Mouse (Mus musculus) hindbrain, embryonic 10.5 days (tissue): ENCODE data around the gene 1810010D01Rik. TPM values are rescaled to one million over a fixed set of nuclear protein-coding genes. Genes with fewer than 3 reads are reported as not detected.
A peak's percentile ranks its signal among the peaks of the same experiment; 100 is the strongest.

ENCODE experiments used
- DNase-seq: peaks from one replicate; pipeline ENCODE4 v3.0.0-alpha.2; 2017; ENCODE audit warnings: low spot score
- H3K27ac ChIP-seq: fragments of 300-500 bp; sonication (generic); 2 replicates; pipeline ENCODE4 v1.5.1; 2016; ENCODE audit warnings: mild to moderate bottlenecking, moderate library complexity
- H3K27me3 ChIP-seq: fragments of 300-500 bp; sonication (generic); 2 replicates; pipeline ENCODE4 v1.6.1; 2016; ENCODE audit warnings: mild to moderate bottlenecking; ENCODE audit not compliant: poor library complexity, insufficient read depth, severe bottlenecking
- H3K36me3 ChIP-seq: fragments of 300-500 bp; sonication (generic); 2 replicates; pipeline ENCODE4 v1.6.1; 2016; ENCODE audit warnings: mild to moderate bottlenecking, moderate library complexity
- H3K4me1 ChIP-seq: fragments of 300-500 bp; sonication (generic); replicated peaks from 2 replicates; pipeline ENCODE4 v1.6.1; 2016; ENCODE audit warnings: mild to moderate bottlenecking
- H3K4me3 ChIP-seq: fragments of 300-500 bp; sonication (generic); 2 replicates; pipeline ENCODE4 v1.5.1; 2016; ENCODE audit warnings: mild to moderate bottlenecking, moderate library complexity
- H3K9me3 ChIP-seq: fragments of 300-500 bp; sonication (generic); 2 replicates; pipeline ENCODE4 v1.6.1; 2016; ENCODE audit warnings: mild to moderate bottlenecking, moderate library complexity
- WGBS: fragments of 180-500 bp; shearing (Covaris S2); methylation state at CpG from one replicate; pipeline ENCODE4 v1.1.7; 2016; 5-methylcytosine and 5-hydroxymethylcytosine counted together
- polyA plus RNA-seq: library from polyadenylated mRNA; unstranded; fragments of >200 nt; fragmentation: Nextera tagmentation; extraction: Ambion mirVana; gene quantifications from 2 replicates; pipeline ENCODE4 v1.2.1, GENCODE M21; 2016

1810010D01Rik gene
- polyA plus RNA-seq = 0.19 and 0.37 TPM in 2 replicates

GRCm38 (mm10) chr7:145208006-145208405, at the start of gene 1810010D01Rik:
TSS of gene 1810010D01Rik (minus strand) at chr7:145208119.
- no peaks in the 10 kb centered on the region for H3K9me3 ChIP-seq
- peaks cover 14% of the 10 kb centered on the region for H3K27me3 ChIP-seq
- 75% methylated on average over 4 of the region's 4 CpGs for WGBS
- DNase-seq = no peak
- H3K4me3 ChIP-seq = no peak within 1 kb of the TSS
- H3K4me1 ChIP-seq = peaks cover 58% of the 10 kb centered on the region
- H3K27ac ChIP-seq = peak within 1 kb of the TSS; percentile 96
- no peaks in the 10 kb centered on the region for H3K36me3 ChIP-seq

- WGBS = 100% methylated on average over 1 of the region's 1 CpGs
- no peak for DNase-seq
- Histone ChIP-seq H3K4me1 (peaks cover 5% of the 10 kb centered on the region; the same call in 1 of the 2 replicates), H3K4me3 (no peak overlapping the region), H3K36me3 (peaks cover 32% of the 10 kb centered on the region), H3K27ac (no peak overlapping the region), H3K9me3 (no peaks in the 10 kb centered on the region), H3K27me3 (no peaks in the 10 kb centered on the region)
These were observed 48.2 kb upstream of the 1810010D01Rik start for GRCm38 (mm10) chr7:145256092-145256491.

- no peaks in the 10 kb centered on the region for H3K27me3 ChIP-seq
- DNase-seq = no peak
- H3K9me3 ChIP-seq = no peaks in the 10 kb centered on the region
- H3K27ac ChIP-seq = no peak overlapping the region
- peaks cover 27% of the 10 kb centered on the region for H3K36me3 ChIP-seq
- peaks cover 12% of the 10 kb centered on the region; the same call in 1 of the 2 replicates for H3K4me1 ChIP-seq
- 64% methylated on average over 3 of the region's 3 CpGs for WGBS
- no peak overlapping the region for H3K4me3 ChIP-seq
These were observed 46.2 kb upstream of the 1810010D01Rik start for GRCm38 (mm10) chr7:145253986-145254630.

GRCm38 (mm10) chr7:145252715-145253476, 45.0 kb upstream of the 1810010D01Rik start:
- DNase-seq = peak; percentile 81
- H3K36me3 ChIP-seq = peaks cover 27% of the 10 kb centered on the region
- no peak overlapping the region for H3K4me3 ChIP-seq
- peak overlapping the region; percentile 16; the same call in 1 of the 2 replicates for H3K27ac ChIP-seq
- H3K4me1 ChIP-seq = peaks cover 15% of the 10 kb centered on the region; the same call in 1 of the 2 replicates
- WGBS = 29% methylated on average over 8 of the region's 8 CpGs
- H3K9me3 ChIP-seq = no peaks in the 10 kb centered on the region
- H3K27me3 ChIP-seq = no peaks in the 10 kb centered on the region

GRCm38 (mm10) chr7:145250225-145250624, 42.3 kb upstream of the 1810010D01Rik start:
- H3K36me3 ChIP-seq = peaks cover 6% of the 10 kb centered on the region; the same call in 1 of the 2 replicates
- H3K4me1 ChIP-seq = peaks cover 15% of the 10 kb centered on the region; the same call in 1 of the 2 replicates
- no peak for DNase-seq
- H3K4me3 ChIP-seq = no peak overlapping the region
- 82% methylated on average over 9 of the region's 9 CpGs for WGBS
- H3K27me3 ChIP-seq = no peaks in the 10 kb centered on the region
- H3K27ac ChIP-seq = no peak overlapping the region
- H3K9me3 ChIP-seq = no peaks in the 10 kb centered on the region

GRCm38 (mm10) chr7:145248911-145249310, 41.0 kb upstream of the 1810010D01Rik start:
- peaks cover 15% of the 10 kb centered on the region; the same call in 1 of the 2 replicates for H3K4me1 ChIP-seq
- H3K27ac ChIP-seq = no peak overlapping the region
- no peak overlapping the region for H3K4me3 ChIP-seq
- DNase-seq = no peak
- H3K27me3 ChIP-seq = 0 out of 2 replicates have a peak, but pooled peaks cover 6% of the 10 kb centered on the region
- WGBS = 84% methylated on average over 2 of the region's 2 CpGs
- no peaks in the 10 kb centered on the region for H3K36me3 ChIP-seq
- no peaks in the 10 kb centered on the region for H3K9me3 ChIP-seq

GRCm38 (mm10) chr7:145242851-145243712, 35.2 kb upstream of the 1810010D01Rik start:
- peak; percentile 82 for DNase-seq
- Histone ChIP-seq H3K27ac (no peak overlapping the region), H3K36me3 (no peaks in the 10 kb centered on the region), H3K27me3 (peaks cover 20% of the 10 kb centered on the region), H3K9me3 (no peaks in the 10 kb centered on the region), H3K4me1 (peaks cover 12% of the 10 kb centered on the region), H3K4me3 (no peak overlapping the region)
- 17% methylated on average over 9 of the region's 9 CpGs for WGBS

GRCm38 (mm10) chr7:145242028-145242427, 34.1 kb upstream of the 1810010D01Rik start:
- Histone ChIP-seq H3K36me3 (no peaks in the 10 kb centered on the region), H3K27me3 (peaks cover 20% of the 10 kb centered on the region), H3K4me3 (no peak overlapping the region), H3K27ac (no peak overlapping the region), H3K9me3 (no peaks in the 10 kb centered on the region), H3K4me1 (peaks cover 12% of the 10 kb centered on the region)
- no peak for DNase-seq
- WGBS = 85% methylated on average over 9 of the region's 9 CpGs

GRCm38 (mm10) chr7:145240929-145241328, 33.0 kb upstream of the 1810010D01Rik start:
- Histone ChIP-seq H3K4me1 (peaks cover 12% of the 10 kb centered on the region), H3K27ac (no peak overlapping the region; the same call in 1 of the 2 replicates), H3K9me3 (no peaks in the 10 kb centered on the region), H3K36me3 (no peaks in the 10 kb centered on the region), H3K27me3 (peaks cover 20% of the 10 kb centered on the region), H3K4me3 (no peak overlapping the region)
- WGBS = 85% methylated on average over 4 of the region's 4 CpGs
- DNase-seq = no peak

GRCm38 (mm10) chr7:145239736-145240505, 32.0 kb upstream of the 1810010D01Rik start:
- no peak overlapping the region for H3K4me3 ChIP-seq
- no peak for DNase-seq
- no peaks in the 10 kb centered on the region for H3K9me3 ChIP-seq
- H3K36me3 ChIP-seq = no peaks in the 10 kb centered on the region
- peaks cover 12% of the 10 kb centered on the region for H3K4me1 ChIP-seq
- H3K27ac ChIP-seq = peak overlapping the region; percentile 35; the same call in 1 of the 2 replicates
- peaks cover 20% of the 10 kb centered on the region for H3K27me3 ChIP-seq
- WGBS = 78% methylated on average over 8 of the region's 8 CpGs

- H3K4me1 ChIP-seq = peaks cover 12% of the 10 kb centered on the region
- DNase-seq = no peak
- WGBS = 75% methylated on average over 6 of the region's 6 CpGs
- peak overlapping the region; percentile 50; the same call in 1 of the 2 replicates for H3K27ac ChIP-seq
- H3K9me3 ChIP-seq = no peaks in the 10 kb centered on the region
- H3K4me3 ChIP-seq = no peak overlapping the region
- H3K36me3 ChIP-seq = no peaks in the 10 kb centered on the region
- H3K27me3 ChIP-seq = peaks cover 15% of the 10 kb centered on the region
These were observed 31.2 kb upstream of the 1810010D01Rik start for GRCm38 (mm10) chr7:145239145-145239544.
